Mouse (Mus musculus): ENCODE measurements at regions not wholly inside any gene's neighbourhood (a gene's known extent, or its start where the extent isn't known, plus 50 kb on each side); places are given as distances from the start of the nearest gene placed in this dataset.

DNA sequence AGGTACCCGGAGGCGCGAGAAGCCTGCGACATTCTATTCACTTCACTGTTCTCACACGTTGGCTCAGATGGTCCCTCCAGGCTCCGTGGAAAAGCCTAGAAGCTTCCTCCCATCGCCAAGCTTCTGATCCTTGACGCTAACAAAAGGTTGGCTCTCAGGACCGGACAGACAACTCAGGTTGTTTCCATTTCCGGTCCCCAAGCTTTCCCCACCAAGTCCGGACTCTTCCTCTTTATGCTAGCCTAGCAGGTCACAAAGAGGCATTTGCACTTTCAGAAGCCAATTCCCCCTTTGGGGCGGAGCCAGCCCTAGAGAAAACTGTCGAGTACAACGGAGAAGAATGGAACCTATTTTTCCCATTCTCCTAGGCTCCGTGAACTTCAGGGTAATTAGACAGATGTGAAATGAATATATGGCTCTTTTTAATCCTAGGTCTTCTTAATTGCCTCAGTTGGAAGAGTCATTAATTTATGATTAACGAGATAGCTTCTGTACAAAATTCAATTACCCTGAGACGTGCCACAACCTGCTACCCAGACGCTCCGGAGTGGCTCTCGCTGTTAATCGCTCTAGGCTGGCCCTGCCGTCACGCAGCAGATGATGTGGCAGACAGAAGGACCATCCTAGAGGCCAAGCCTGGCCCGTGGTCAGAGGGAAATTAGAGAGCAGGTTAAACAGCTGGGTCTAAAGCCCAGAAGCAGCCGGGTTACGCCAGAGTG, 207.6 kb downstream of the Xxylt1 start:
- peak in 1 of 2 experiments; percentile 14 for DNase-seq

DNA sequence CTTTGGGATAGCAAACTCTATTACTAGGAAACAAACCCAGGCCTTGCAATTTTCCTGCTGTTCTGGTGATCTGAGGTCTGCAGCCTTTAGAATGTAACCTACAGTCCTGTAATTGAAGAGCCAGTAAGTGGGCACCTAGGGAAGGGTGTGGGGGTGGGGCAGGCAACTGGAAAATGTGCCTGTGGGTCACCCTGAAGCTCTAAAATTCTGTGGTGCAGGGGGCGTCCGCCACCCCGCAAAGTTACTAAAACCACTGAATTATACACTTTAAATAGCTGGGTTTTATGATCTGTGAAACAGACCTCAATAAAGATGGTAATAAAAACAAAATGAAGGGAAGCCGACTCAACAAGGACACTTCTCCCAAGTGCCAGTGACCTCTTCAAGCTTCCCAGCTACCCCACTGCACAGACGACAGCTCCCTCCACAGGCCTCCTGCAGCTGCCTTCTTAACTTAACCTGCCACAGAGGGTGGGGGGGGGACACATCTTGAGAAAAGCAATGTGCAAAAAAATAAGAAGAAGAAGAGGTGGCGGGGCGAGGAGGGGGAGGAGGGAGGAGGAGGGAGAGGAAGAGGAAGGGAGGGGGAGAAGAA, 205.9 kb downstream of the Xxylt1 start:
- DNase-seq, result no peak

DNA sequence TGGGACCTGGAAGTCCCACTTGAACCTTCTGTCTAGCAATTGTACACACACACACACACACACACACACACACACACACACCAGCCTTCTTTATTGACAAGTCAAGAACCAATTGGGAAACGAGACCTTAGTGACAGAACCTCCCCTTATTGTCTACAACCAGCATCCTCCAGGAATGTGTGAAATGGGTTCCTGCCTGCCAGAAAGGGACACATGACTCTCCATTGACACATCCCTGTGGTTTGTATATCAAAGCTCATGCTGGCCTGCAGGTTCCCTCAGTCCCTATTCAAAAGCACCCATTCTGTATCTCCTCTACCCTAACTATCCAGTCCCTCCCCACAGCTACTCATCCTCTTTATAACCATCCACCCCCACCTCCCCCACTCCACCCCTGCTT, 202.4 kb downstream of the Xxylt1 start:
- no peak for DNase-seq

DNA sequence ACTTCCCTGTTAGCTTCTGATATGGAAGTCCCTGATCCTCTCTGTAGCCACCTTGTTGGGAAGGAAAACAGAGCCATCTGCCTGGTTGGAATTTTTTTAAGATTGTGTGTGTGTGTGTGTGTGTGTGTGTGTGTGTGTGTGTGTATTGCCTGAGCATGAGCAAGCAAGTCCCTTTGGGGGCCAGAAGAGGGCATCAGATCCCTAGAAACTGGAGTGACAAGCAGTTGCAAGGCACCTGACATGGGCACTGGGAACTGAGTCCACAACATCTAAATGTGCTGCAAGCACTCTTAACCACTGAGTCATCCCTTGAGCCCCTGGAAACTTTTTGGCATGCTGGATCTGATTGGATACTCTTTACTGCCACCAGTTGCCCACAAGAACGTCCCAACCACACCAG, 201.4 kb downstream of the Xxylt1 start:
- DNase-seq, result no peak

DNA sequence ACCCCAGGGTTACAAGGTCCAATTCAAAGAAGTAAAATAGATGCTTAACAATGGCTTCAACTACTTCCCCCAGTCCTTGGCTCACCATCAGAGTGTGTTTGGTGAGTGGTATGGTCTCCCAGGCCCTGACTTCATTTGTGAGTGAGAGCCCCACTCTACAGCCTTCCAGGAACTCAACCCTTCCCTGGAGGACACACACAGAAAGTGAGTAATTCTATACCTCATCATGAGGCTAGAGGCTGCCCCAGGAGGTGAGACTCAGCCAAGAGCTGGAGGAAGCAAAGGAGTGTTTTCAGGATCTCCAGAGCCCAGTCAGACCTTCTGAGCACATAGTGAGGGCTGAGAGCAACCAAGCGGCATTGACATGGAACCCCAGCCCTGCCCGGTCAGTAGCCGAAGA, 200.6 kb downstream of the Xxylt1 start:
- DNase-seq, result no peak

DNA sequence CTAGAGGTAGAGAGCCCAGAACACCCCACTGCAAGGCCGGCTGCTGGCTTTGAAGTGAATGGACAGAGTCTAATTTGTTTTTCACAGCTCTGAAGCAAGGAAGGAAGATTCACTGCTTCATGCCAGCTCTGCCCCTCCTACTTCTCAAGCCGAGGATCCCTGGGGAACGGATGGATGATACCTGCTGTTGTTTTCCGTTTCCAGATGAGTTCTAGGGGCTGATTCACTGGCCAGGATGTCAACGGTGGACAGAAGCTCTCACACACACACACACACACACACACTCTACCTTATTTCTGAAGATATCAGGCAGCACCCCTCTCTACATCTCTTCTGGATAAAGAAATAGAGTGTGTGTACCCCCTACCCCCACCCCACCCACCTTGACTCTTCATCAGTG, 200.0 kb downstream of the Xxylt1 start:
- DNase-seq, result peak in 1 of 2 experiments; percentile 12

DNA sequence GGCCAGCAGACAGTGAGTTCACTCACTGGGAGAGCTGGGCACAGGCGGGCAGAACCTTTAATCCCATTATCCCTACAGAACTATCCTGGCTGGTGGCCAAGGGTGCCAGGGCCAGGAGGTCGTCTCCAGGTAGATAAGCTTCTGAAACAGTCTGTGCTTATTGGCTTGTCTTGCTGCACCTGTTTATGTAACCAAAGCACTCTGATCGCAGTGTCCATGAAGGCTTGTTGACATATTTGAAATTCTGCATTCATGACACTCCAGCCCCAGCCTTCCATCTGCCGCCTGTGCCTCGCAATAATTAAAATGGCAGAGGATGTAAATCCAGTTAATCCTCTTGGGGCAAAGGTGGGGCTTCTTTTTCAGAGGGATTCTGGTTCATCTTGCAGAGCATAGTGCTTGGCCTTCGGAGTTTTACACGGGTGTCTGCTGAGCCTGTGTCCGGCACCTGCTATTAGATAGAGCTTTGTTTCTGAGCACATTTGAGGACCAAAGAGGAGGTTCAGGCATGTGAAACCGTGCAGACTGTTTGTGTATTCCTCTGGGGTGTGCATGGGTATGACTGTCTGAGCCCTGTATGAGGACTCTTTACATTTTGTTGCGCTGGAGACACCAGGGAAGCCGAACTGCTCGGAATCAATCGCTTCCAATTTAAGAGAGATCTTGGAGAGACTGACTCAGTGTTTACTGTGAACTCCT, 197.6 kb downstream of the Xxylt1 start:
- peak in 1 of 2 experiments; percentile 24 for DNase-seq

DNA sequence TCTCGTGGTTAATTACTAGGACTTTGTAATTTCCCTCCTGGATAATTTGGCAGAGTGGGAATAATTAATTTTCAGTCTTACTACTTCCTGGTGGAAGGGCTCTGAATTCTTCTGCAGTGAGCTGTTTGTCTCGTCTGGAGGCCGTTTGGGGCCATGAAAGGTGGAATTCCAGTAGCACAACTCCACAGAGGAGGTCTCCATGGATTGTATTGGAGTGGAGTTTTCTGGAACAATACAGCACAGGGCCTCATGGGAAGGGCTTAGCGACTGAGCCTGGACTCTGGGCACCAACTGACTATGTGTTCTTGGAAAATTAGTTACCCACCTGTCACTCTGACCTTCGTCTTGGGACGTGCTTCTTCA, 197.1 kb downstream of the Xxylt1 start:
- no peak for DNase-seq

DNA sequence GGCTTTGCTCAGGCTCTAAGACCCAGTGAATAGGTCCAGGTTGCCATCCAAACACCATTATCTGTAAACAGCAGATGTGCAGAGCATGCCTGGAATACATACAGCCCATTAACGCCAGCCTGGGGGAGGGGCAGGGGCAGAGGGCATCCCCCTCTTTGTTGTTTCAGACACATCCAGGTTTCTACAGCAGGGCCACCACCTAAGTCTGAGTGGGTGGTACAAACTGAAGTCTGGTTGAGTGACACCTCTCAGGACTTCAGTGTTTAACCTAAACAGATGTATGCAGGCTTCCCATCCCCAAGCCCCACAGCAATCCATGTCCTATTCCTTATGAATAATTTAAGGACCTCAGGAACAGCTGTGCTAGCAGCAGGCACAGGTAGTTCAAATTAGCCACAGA, 194.2 kb downstream of the Xxylt1 start:
- peak in 1 of 2 experiments; percentile 9 for DNase-seq

DNA sequence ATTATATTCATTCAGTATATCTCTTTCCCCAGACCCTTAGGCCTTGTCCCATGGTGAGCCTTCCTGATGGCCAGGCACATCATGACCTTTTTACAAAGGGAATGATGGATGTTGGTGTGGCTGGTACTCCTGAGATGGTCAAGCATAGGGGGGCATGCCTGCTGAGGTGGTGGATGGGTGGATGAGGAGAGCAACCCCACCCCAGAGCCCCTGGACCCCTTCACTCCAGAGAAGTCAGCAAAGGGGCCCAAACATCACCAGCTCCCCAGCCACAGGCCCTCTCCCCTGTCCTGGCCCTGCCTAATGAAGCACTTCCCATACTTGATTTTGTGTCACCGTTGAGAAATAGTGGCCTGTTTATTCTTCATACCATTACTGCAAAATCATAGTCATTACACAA, 193.7 kb downstream of the Xxylt1 start:
- no peak for DNase-seq

DNA sequence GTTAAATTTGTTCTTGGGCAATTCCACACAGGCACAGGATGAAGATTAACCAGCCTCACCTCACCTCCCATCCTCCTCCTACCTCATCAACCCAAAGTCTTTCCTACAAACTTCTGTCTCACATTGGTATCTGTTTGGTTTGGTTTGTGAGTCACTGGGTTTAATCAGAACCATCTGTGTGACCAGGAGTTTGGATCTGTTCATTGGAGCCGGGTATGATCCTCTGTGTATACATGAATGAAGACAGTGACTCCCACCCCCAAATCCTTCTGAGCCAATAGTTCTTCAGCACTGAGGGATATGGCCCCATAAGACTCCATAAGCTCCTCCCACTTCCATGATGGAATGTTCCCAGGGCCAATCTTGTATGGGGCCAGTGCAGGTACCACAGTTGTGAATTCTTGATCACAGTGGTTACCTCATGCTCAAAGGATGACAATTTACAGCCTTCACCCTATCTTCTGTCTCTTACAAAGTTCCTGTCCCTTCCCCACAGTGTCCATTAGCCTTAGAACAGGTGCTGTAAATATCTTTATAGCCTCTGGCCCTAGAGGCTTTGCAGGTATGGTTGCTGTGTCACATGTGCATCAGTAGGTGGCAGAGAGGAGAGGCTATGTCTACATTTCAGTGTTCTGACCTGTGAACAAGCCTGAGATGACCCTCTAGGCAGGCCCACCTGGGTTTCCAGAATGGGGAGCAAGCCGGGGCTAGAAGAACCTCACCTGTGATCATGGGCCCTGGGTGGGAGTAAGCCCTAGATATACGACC, 192.5 kb downstream of the Xxylt1 start:
- DNase-seq, result no peak

DNA sequence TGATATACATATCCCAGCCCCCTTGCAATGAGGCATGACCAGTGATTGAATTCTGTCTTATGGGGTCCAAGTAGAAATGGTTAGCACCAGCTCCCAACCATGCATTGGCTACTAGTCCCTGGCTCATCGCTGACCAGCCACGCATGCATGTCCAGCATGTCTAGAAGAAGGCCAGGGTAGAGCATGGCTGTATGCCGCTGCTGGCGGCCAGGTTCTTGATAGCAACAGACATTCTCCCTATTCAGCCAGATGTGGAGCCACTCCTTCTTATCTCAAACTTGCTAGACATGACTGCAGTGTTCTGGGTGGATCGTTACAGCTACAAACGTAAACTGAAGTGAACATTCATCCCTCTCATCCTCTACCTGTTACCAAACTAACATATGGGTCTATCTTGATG, 188.6 kb downstream of the Xxylt1 start:
- no peak for DNase-seq

DNA sequence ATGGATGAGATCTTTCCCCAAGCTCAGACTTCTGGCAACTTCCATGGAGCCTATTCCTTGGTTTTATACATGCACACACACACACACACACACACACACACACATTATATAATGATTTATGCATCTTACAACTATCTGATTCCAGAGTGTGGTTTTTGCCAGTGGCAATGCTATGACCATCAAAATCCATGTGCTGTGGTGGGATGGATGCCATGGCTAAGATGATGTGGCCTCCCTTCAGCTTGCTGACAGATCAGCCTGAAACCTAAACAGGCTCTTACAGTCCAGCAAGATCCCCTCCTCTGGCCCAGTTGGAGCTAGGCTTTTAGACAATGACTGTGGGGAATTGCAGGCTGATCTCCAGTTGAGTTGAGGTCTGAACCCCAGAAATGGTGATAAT, 187.1 kb downstream of the Xxylt1 start:
- no peak for DNase-seq

DNA sequence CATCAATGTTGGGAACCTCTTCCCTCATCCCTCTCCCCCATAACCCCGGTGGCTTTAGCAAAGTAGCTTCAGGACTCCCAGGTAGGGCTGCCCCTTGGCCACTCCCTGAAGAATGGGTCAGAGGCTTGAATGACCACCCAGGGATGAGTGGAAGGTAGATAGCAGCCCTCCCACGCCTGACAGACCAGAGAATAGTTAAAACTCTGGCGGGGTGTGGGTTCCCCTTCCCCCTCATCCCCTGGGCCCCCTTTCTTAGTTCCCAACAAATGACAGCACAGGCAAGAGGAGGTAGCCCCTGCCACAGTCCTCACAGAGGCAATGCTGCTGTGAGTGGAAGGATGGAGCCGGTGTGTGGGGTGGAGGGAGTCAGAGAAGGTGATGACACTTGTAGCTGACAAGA, 186.2 kb downstream of the Xxylt1 start:
- no peak for DNase-seq

DNA sequence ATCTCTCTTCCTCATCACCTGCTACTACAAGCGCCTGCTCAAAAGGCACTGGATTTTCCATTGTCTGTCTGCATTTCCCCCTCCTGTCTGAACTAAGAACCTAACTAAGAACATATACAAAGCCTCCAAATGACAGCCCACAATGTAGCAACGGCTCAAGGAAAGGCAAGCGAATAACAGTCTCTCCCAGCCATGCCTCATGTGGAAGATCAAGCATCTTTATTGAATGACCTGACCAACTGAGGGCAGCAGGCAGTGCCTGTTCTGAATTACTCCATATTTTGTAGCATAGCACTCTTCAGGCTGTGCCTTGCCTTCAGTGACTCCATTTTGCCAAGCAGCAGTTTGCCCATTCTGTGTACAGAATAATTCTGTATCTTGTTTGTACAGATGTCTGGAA, 183.9 kb downstream of the Xxylt1 start:
- no peak for DNase-seq

DNA sequence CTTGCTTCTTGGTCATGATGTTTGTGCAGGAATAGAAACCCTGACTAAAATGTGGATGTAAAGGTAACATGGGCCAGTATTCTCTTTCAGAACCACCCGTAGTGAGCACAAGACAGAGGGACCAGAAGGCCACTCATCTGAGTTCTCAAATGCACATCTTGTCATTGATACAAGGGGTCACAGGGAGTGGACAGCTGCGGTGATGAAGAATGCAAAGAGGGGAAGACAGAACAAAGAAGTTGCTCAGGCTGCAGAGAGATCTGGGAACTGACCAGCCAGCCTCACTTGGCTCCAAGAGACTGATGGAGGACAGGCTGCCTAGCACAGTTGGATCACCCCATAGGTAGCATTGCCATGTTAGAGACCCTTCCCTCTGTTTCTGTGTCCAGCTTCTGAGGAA, 181.1 kb downstream of the Xxylt1 start:
- no peak for DNase-seq

DNA sequence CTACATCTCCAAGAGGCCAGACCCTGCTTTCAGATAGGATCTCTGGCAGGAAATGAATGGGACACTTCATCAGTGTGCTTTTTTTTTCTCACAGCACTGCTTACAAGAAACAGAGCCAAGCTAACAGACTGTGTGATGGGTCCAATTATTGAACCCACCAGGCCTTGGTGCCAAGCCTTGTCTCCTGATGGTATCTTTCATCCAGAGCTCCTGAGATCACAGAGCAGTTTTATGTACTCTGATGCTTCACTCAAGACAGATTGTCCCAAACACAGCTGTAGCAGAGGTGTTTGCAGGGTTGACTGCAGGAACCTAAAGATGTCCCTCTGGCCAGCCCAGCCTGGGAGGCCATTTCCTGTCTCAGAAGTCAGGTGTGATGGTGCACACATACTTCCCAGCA, 179.9 kb downstream of the Xxylt1 start:
- DNase-seq, result no peak

Measured in lung, postnatal 4 days (tissue).